Comparison of ENCODE assay signal across 22 mouse cellular contexts in the genomic region with DNA sequence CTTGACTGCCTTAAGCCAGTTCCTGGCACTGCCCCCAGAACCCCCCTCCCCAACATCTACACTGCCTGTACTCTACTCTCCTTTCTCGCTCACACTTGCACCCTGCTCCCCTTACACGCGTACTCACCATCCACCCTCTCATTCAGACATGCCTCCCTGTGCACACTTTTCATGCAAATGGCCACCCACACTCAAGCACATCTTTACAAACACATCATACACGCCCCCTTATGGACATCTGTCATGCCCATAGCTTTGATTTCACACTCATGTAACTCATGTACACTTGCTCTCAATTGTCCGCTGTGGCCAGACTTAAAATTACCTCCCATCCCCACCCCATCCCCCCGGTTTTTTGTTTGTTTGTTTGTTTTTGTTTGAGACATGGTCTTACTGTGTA. TPM values are rescaled to one million over a fixed set of nuclear protein-coding genes. Genes with fewer than 3 reads are reported as not detected.
"Had no signal": no experiment of that assay in that cellular context is flagged by ENCODE, and none has a peak within 500 bp of the region (broad histone marks: within the 10 kb centered on the region; RNA-seq: fewer than 3 reads in every experiment).

No protein-coding gene starts in this region.

- DNase-seq: kidney, adult 2 months; kidney, postnatal 25 days; layer of hippocampus, adult 9-11 months; liver; liver, embryonic 13.5 days; lung, embryonic 14.5 days; lung, postnatal 10 days; lung, postnatal 36 days; midbrain, embryonic 14.5 days; retina, postnatal 1 day; thymus, adult 2 months; thymus, postnatal 14 days; thymus, postnatal 4 days had no signal

- H3K36me3 ChIP-seq: limb, embryonic 10.5 days; limb, embryonic 13.5 days; liver, embryonic 13.5 days had no signal

- H3K27ac ChIP-seq: kidney, postnatal 0 days; layer of hippocampus, adult 2 months; limb, embryonic 10.5 days; limb, embryonic 13.5 days; liver, embryonic 13.5 days; neural tube, embryonic 13.5 days; stomach, postnatal 0 days had no signal

- H3K4me2 ChIP-seq: limb, embryonic 13.5 days; liver, embryonic 13.5 days; lung, embryonic 14.5 days; midbrain, embryonic 11.5 days; neural tube, embryonic 13.5 days had no signal

- H3K9me3 ChIP-seq: limb, embryonic 10.5 days; limb, embryonic 13.5 days; liver, embryonic 13.5 days; neural tube, embryonic 13.5 days had no signal

- ATAC-seq: intestine, embryonic 16.5 days had no signal

- H3K4me3 ChIP-seq: layer of hippocampus, adult 2 months; limb, embryonic 10.5 days; limb, embryonic 13.5 days; liver, embryonic 13.5 days; neural tube, embryonic 13.5 days had no signal

- H3K9ac ChIP-seq: limb, embryonic 13.5 days; liver, embryonic 13.5 days; lung, embryonic 14.5 days; neural tube, embryonic 13.5 days had no signal

RNA-seq across cellular contexts. Expression of a gene that starts 9.5 kb away (rescaled TPM):
- polyA plus RNA-seq: limb, embryonic 10.5 days; stomach, embryonic 14.5 days had no signal
